31 mouse cellular contexts compared by ENCODE assay signal in the genomic region with DNA sequence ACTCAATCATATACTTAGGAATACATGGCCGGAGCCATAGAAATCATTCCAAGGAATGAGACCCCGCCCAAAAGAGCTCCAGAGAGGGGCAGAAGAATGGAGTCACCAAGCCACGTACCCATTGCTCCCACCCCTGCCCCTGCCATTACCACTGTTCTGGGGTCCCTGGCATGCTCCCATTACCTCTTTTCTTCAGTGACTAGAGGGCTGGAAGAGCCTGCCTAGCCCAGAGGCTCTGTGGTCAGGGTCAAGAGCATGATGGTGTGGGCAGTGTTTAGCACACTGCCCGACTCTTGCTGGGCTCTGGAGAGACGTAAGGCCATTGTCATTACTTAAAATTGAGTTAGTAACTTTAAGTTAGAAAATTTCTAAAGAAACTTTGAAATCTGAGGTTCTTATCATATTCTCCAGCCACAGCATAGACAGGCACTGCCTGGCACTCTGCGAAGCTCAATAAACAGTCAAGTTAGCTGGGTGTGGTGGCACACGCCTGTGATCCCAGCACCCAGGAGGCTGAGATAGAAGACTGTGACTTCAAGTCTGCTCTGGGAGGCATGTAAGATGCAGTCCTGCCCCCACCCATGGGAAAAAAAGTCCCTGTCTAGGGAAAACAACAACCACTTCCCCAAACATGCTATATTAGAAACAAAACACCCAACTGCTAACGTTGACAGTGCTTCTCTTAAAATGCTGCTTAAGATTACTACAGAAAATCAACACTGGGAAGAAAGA. TPM values are rescaled to one million over a fixed set of nuclear protein-coding genes. Genes with fewer than 3 reads are reported as not detected.
DNase-seq lines count a peak whose midpoint lies in the region; ATAC-seq and TF ChIP-seq lines count a peak whose summit lies in the region.
"Had no signal": no experiment of that assay in that cellular context is flagged by ENCODE, and none has a peak within 500 bp of the region (broad histone marks: within the 10 kb centered on the region; RNA-seq: fewer than 3 reads in every experiment).

No protein-coding gene starts in this region.

- H3K27ac ChIP-seq in midbrain, embryonic 11.5 days (ENCODE audit: low read depth, low read length), result no peak overlapping the region
- H3K27ac ChIP-seq in midbrain, embryonic 10.5 days (replicated peaks), result no peak overlapping the region
- H3K27ac ChIP-seq in liver, embryonic 14.5 days, result no peak overlapping the region
- H3K27ac ChIP-seq: embryonic facial prominence, embryonic 15.5 days; forebrain, embryonic 15.5 days; hindbrain, embryonic 12.5 days; kidney, embryonic 15.5 days; limb, embryonic 13.5 days; macrophage; midbrain, embryonic 13.5 days had no signal

- H3K36me3 ChIP-seq in midbrain, embryonic 11.5 days (ENCODE audit: control insufficient read depth, insufficient read depth, low read length), result no peaks in the 10 kb centered on the region
- no peaks in the 10 kb centered on the region for H3K36me3 ChIP-seq in midbrain, embryonic 10.5 days
- no peaks in the 10 kb centered on the region for H3K36me3 ChIP-seq in liver, embryonic 14.5 days (replicated peaks; ENCODE audit: control insufficient read depth, insufficient read depth, low read depth)
- H3K36me3 ChIP-seq: forebrain, embryonic 15.5 days; hindbrain, embryonic 12.5 days; midbrain, embryonic 13.5 days had no signal

- WGBS in midbrain, embryonic 11.5 days, result 89% methylated on average over 8 of the region's 8 CpGs
- WGBS in midbrain, embryonic 10.5 days, result 89% methylated on average over 8 of the region's 8 CpGs
- 50% methylated on average over 8 of the region's 8 CpGs for whole genome bisulfite sequencing in liver, embryonic 14.5 days (ENCODE audit: insufficient replicate concordance)

- 0 out of 2 replicates have a peak, but pooled peaks cover 3% of the 10 kb centered on the region for H3K9me3 ChIP-seq in midbrain, embryonic 11.5 days (ENCODE audit: control insufficient read depth, low read length)
- no peaks in the 10 kb centered on the region for H3K9me3 ChIP-seq in midbrain, embryonic 10.5 days (replicated peaks)
- H3K9me3 ChIP-seq in liver, embryonic 14.5 days (ENCODE audit: control insufficient read depth, low read length), result no peaks in the 10 kb centered on the region
- H3K9me3 ChIP-seq: forebrain, embryonic 15.5 days; kidney, embryonic 15.5 days; midbrain, embryonic 13.5 days had no signal

- no peak overlapping the region for H3K4me2 ChIP-seq in midbrain, embryonic 11.5 days
- no peak overlapping the region for H3K4me2 ChIP-seq in liver, embryonic 14.5 days (ENCODE audit: low read depth)
- H3K4me2 ChIP-seq: embryonic facial prominence, embryonic 15.5 days; forebrain, embryonic 15.5 days; heart, embryonic 11.5 days; hindbrain, embryonic 12.5 days; kidney, embryonic 15.5 days; limb, embryonic 13.5 days; midbrain, embryonic 13.5 days had no signal

- ATAC-seq in midbrain, embryonic 11.5 days (ENCODE audit: low FRiP score), result no peak
- ATAC-seq in liver, embryonic 14.5 days (ENCODE audit: insufficient read depth), result peak; percentile 68
- peak; percentile 72 for ATAC-seq in monocyte, adult 5-6 weeks (replicated peaks; ENCODE audit: insufficient number of reproducible peaks, low FRiP score, low TSS enrichment, poor library complexity, severe bottlenecking)
- no peak for ATAC-seq in cerebellum, adult (ENCODE audit: insufficient number of reproducible peaks, low FRiP score, low TSS enrichment)
- ATAC-seq: forebrain, embryonic 15.5 days; intestine, postnatal 0 days; midbrain, embryonic 13.5 days; Patski had no signal

- no peaks in the 10 kb centered on the region for H3K27me3 ChIP-seq in midbrain, embryonic 11.5 days (ENCODE audit: control insufficient read depth, insufficient read depth, low read length)
- H3K27me3 ChIP-seq in midbrain, embryonic 10.5 days (ENCODE audit: low read depth, poor library complexity, severe bottlenecking), result no peaks in the 10 kb centered on the region
- H3K27me3 ChIP-seq in liver, embryonic 14.5 days (ENCODE audit: control insufficient read depth, insufficient read depth, low read length), result no peaks in the 10 kb centered on the region
- H3K27me3 ChIP-seq: embryonic facial prominence, embryonic 15.5 days; forebrain, embryonic 15.5 days; hindbrain, embryonic 12.5 days; kidney, embryonic 15.5 days; limb, embryonic 13.5 days; midbrain, embryonic 13.5 days; Patski had no signal

- no peak for TF ChIP-seq CTCF in liver, embryonic 14.5 days (IDR thresholded peaks at IDR 0.05; ENCODE audit: low read depth)

- no peaks in the 10 kb centered on the region for H3K4me1 ChIP-seq in midbrain, embryonic 11.5 days (ENCODE audit: control insufficient read depth, insufficient read depth, low read length)
- H3K4me1 ChIP-seq in midbrain, embryonic 10.5 days, result no peaks in the 10 kb centered on the region
- peaks cover 6 to 12% of the 10 kb centered on the region in 2 experiments; a peak in 3 of 4 replicates for H3K4me1 ChIP-seq in liver, embryonic 14.5 days (replicated peaks; ENCODE audit: control insufficient read depth in 2 of 2, insufficient read depth in 2 of 2, low read length in 1 of 2)
- H3K4me1 ChIP-seq: embryonic facial prominence, embryonic 15.5 days; forebrain, embryonic 15.5 days; hindbrain, embryonic 12.5 days; limb, embryonic 13.5 days; midbrain, embryonic 13.5 days had no signal

- no peak for TF ChIP-seq EP300 in liver, embryonic 14.5 days (IDR thresholded peaks at IDR 0.05; ENCODE audit: low read depth)

- H3K9ac ChIP-seq in midbrain, embryonic 11.5 days (ENCODE audit: low read length), result no peak overlapping the region
- H3K9ac ChIP-seq in liver, embryonic 14.5 days (replicated peaks), result no peak overlapping the region
- H3K9ac ChIP-seq: embryonic facial prominence, embryonic 15.5 days; forebrain, embryonic 15.5 days; hindbrain, embryonic 12.5 days; kidney, embryonic 15.5 days; limb, embryonic 13.5 days; midbrain, embryonic 13.5 days had no signal

- no peak overlapping the region for H3K4me3 ChIP-seq in midbrain, embryonic 11.5 days (ENCODE audit: low read depth, low read length)
- H3K4me3 ChIP-seq in midbrain, embryonic 10.5 days, result no peak overlapping the region
- H3K4me3 ChIP-seq in liver, embryonic 14.5 days (ENCODE audit: insufficient read depth in 1 of 2, low read depth in 2 of 2, low read length in 2 of 2), result no peak overlapping the region
- H3K4me3 ChIP-seq: embryonic facial prominence, embryonic 15.5 days; forebrain, embryonic 15.5 days; hindbrain, embryonic 12.5 days; kidney, embryonic 15.5 days; limb, embryonic 13.5 days; midbrain, embryonic 13.5 days had no signal

- DNase-seq in midbrain, embryonic 11.5 days (ENCODE audit: low spot score, missing footprints), result peak; percentile 33
- no peak for DNase-seq in midbrain, embryonic 10.5 days (ENCODE audit: low spot score)
- DNase-seq in liver, result peak; percentile 45
- DNase-seq in liver, embryonic 14.5 days (ENCODE audit: low read depth in 3 of 3, low spot score in 3 of 3), result peak in 1 of 3 experiments; percentile 12
- DNase-seq in kidney, adult 11 months, result no peak
- DNase-seq: adrenal gland, adult 2 months; cerebellum, adult 9-10 months; gastrocnemius, postnatal 10 days; kidney, postnatal 36 days; layer of hippocampus, postnatal 36 days; right cerebral cortex, postnatal 25 days had no signal

RNA-seq across cellular contexts. Expression of gene Gm10974, which starts 9.7 kb away (rescaled TPM):
- polyA plus RNA-seq in midbrain, embryonic 11.5 days (2014; fragmentation: Nextera tagmentation; extraction: Ambion mirVana), result not detected in 2 replicates
- polyA plus RNA-seq in midbrain, embryonic 10.5 days (2016; fragmentation: Nextera tagmentation; extraction: Ambion mirVana), result not detected in 2 replicates
- polyA plus RNA-seq in liver, embryonic 14.5 days (2012; rRNA removed), result not detected in 2 replicates
- not detected in 2 replicates for polyA plus RNA-seq in liver, embryonic 14.5 days (2014; fragmentation: Nextera tagmentation; extraction: Ambion mirVana)
- not detected in 3 replicates for total RNA-seq in monocyte, adult 5-6 weeks (2017)
- total RNA-seq: adrenal gland, adult 2 months; ES-E14; gastrocnemius, postnatal 10 days; granulocyte monocyte progenitor cell, adult 5-6 weeks; heart, postnatal 25 days; layer of hippocampus, adult 8-10 months; layer of hippocampus, postnatal 36 days; left cerebral cortex, postnatal 10 days had no signal
- polyA plus RNA-seq: adrenal gland, adult 2 months; embryonic facial prominence, embryonic 15.5 days; forebrain, embryonic 15.5 days; heart, embryonic 11.5 days; hindbrain, embryonic 12.5 days; intestine, postnatal 0 days; kidney, embryonic 15.5 days; limb, embryonic 13.5 days; lung, embryonic 16.5 days; macrophage; midbrain, embryonic 13.5 days; neural tube, embryonic 11.5 days; Patski; stomach, embryonic 16.5 days had no signal

RNA-seq across cellular contexts. Expression of gene Lrrk1, which starts 32.2 kb away (rescaled TPM):
- 2.5 and 2.9 TPM in 2 replicates for polyA plus RNA-seq in midbrain, embryonic 11.5 days (2014; fragmentation: Nextera tagmentation; extraction: Ambion mirVana)
- 4.6 and 6.0 TPM in 2 replicates for polyA plus RNA-seq in midbrain, embryonic 10.5 days (2016; fragmentation: Nextera tagmentation; extraction: Ambion mirVana)
- polyA plus RNA-seq in liver, embryonic 14.5 days (2012; rRNA removed), result 3.1 and 3.3 TPM in 2 replicates
- 2.3 and 3.0 TPM in 2 replicates for polyA plus RNA-seq in liver, embryonic 14.5 days (2014; fragmentation: Nextera tagmentation; extraction: Ambion mirVana)
- 30.2 to 96.4 TPM (median 40.2 TPM) in 3 replicates for total RNA-seq in monocyte, adult 5-6 weeks (2017)

Comparison
In these comparisons a context has a peak if more than half of its experiments do, and no peak if none do; other contexts are left out.
1. DNase-seq: peak in midbrain, embryonic 11.5 days (single experiment) and liver (single experiment); none in midbrain, embryonic 10.5 days (single experiment) and kidney, adult 11 months (single experiment).
2. ATAC-seq: peak in liver, embryonic 14.5 days (single experiment) and monocyte, adult 5-6 weeks (single experiment); none in midbrain, embryonic 11.5 days (single experiment) and cerebellum, adult (single experiment).